Mouse (Mus musculus) hindbrain, postnatal 0 days (tissue): ENCODE measurements around the gene 2210016F16Rik. TPM values are rescaled to one million over a fixed set of nuclear protein-coding genes. Genes with fewer than 3 reads are reported as not detected.
"Not testable (repeated sequence)": the region's sequence is repeated elsewhere in the genome, so short reads cannot be mapped to it uniquely, and the experiment has no call there.

Experiments
- ATAC-seq: fragments of 200-750 bp; cut with Nextera tagmentation; 2 replicates; pipeline ENCODE4 v1.8.0; 2017; ENCODE audit warnings: mild to moderate bottlenecking, moderate TSS enrichment, moderate library complexity
- DNase-seq: peaks from one replicate; pipeline ENCODE4 v3.0.0-alpha.2; 2015; ENCODE audit warnings: low spot score
- H3K27ac ChIP-seq: fragments of 300-500 bp; sonication (generic); 2 replicates; pipeline ENCODE4 v1.5.1; 2014; ENCODE audit warnings: mild to moderate bottlenecking
- H3K27me3 ChIP-seq: fragments of 300-500 bp; sonication (generic); 2 replicates; pipeline ENCODE4 v1.6.1; 2014; ENCODE audit warnings: low read length, mixed read lengths; ENCODE audit not compliant: insufficient read depth
- H3K36me3 ChIP-seq: fragments of 300-500 bp; sonication (generic); 2 replicates; pipeline ENCODE4 v1.6.1; 2014; ENCODE audit warnings: low read length, mixed read lengths; ENCODE audit not compliant: insufficient read depth
- H3K4me1 ChIP-seq: fragments of 300-500 bp; sonication (generic); 2 replicates; pipeline ENCODE4 v1.6.1; 2014; ENCODE audit warnings: antibody characterized with exemption, low read length, mixed read lengths; ENCODE audit not compliant: insufficient read depth
- H3K4me2 ChIP-seq: fragments of 300-500 bp; sonication (generic); 2 replicates; pipeline ENCODE4 v1.6.1; 2014; ENCODE audit warnings: low read depth, mild to moderate bottlenecking, low read length, moderate library complexity, mixed read lengths
- H3K4me3 ChIP-seq: fragments of 300-500 bp; sonication (generic); 2 replicates; pipeline ENCODE4 v1.5.1; 2014; ENCODE audit warnings: low read length
- H3K9ac ChIP-seq: fragments of 300-500 bp; sonication (generic); replicated peaks from 2 replicates; pipeline ENCODE4 v1.6.1; 2014; ENCODE audit warnings: mild to moderate bottlenecking, low read length, moderate library complexity, mixed read lengths
- H3K9me3 ChIP-seq: fragments of 300-500 bp; sonication (generic); 2 replicates; pipeline ENCODE4 v1.6.1; 2016; ENCODE audit warnings: low read length, mixed read lengths
- CTCF ChIP-seq: IDR thresholded peaks from 2 replicates; pipeline ENCODE4 v1.5.1; 2016; ENCODE audit warnings: antibody characterized with exemption, control low read depth, low read depth
- WGBS: fragments of 180-500 bp; shearing (Covaris S2); extraction: QIAGEN DNeasy Blood & Tissue Kit; methylation state at CpG from one replicate; pipeline ENCODE4 v1.1.7; 2014; 5-methylcytosine and 5-hydroxymethylcytosine counted together
- polyA plus RNA-seq: library from polyadenylated mRNA; unstranded; fragments of >200 nt; fragmentation: Nextera tagmentation; extraction: Ambion mirVana; gene quantifications from 2 replicates; pipeline ENCODE4 v1.2.1, GENCODE M21; 2015
- total RNA-seq: library from RNA; depleted of rRNA; stranded (reverse); fragments of >200 nt; gene quantifications from 2 replicates; pipeline ENCODE4 v1.2.3, GENCODE M21; 2014

The 2210016F16Rik gene
- total and polyA plus RNA-seq, 2 experiments from 2014 or later: 17.9 to 20.3 TPM

GRCm38 (mm10) chr13:58400576-58400975 lies 15.6 kb upstream of the 2210016F16Rik start:
- no peak for TF ChIP-seq CTCF
- no peaks in the 10 kb centered on the region; the same call in 1 of the 2 replicates for H3K4me1 ChIP-seq
- H3K9me3 ChIP-seq: no peaks in the 10 kb centered on the region
- under 1% methylated on average over 11 of the region's 11 CpGs for WGBS
- no peaks in the 10 kb centered on the region for H3K27me3 ChIP-seq
- H3K4me2 ChIP-seq: peak overlapping the region; percentile 81
- peak overlapping the region; percentile 99 for H3K9ac ChIP-seq
- ATAC-seq (no peak), DNase-seq (no peak)
- H3K27ac ChIP-seq: no peak overlapping the region
- peaks cover 21% of the 10 kb centered on the region for H3K36me3 ChIP-seq
- peak overlapping the region; percentile 98 for H3K4me3 ChIP-seq

GRCm38 (mm10) chr13:58397651-58398050 lies 12.6 kb upstream of the 2210016F16Rik start:
- Histone ChIP-seq H3K27me3 (no peaks in the 10 kb centered on the region), H3K4me1 (no peaks in the 10 kb centered on the region; the same call in 1 of the 2 replicates), H3K9ac (no peak overlapping the region), H3K36me3 (peaks cover 40% of the 10 kb centered on the region), H3K4me3 (no peak overlapping the region), H3K27ac (no peak overlapping the region), H3K9me3 (no peaks in the 10 kb centered on the region), H3K4me2 (no peak overlapping the region)
- ATAC-seq (no peak), DNase-seq (peak; percentile 51)
- WGBS: 54% methylated on average over 13 of the region's 13 CpGs
- TF ChIP-seq CTCF: no peak

- not testable (repeated sequence) for H3K4me2 ChIP-seq, ATAC-seq, H3K27ac ChIP-seq, H3K27me3 ChIP-seq, H3K9me3 ChIP-seq, H3K4me3 ChIP-seq, H3K9ac ChIP-seq, DNase-seq, H3K4me1 ChIP-seq
- WGBS: 92% methylated on average over 11 of the region's 11 CpGs
- peaks cover 54% of the 10 kb centered on the region for H3K36me3 ChIP-seq
These were observed 9.4 kb upstream of the 2210016F16Rik start for GRCm38 (mm10) chr13:58394392-58394791.

GRCm38 (mm10) chr13:58389324-58389951 lies 4.4 kb upstream of the 2210016F16Rik start:
- Histone ChIP-seq H3K4me3 (no peak overlapping the region), H3K27me3 (no peaks in the 10 kb centered on the region), H3K36me3 (peaks cover 26% of the 10 kb centered on the region), H3K27ac (no peak overlapping the region), H3K4me2 (no peak overlapping the region), H3K9me3 (no peaks in the 10 kb centered on the region), H3K4me1 (no peaks in the 10 kb centered on the region; the same call in 1 of the 2 replicates), H3K9ac (no peak overlapping the region)
- ATAC-seq: no peak
- TF ChIP-seq CTCF: no peak
- DNase-seq: no peak
- 83% methylated on average over 2 of the region's 2 CpGs for WGBS

GRCm38 (mm10) chr13:58388379-58388778 lies 3.4 kb upstream of the 2210016F16Rik start:
- TF ChIP-seq CTCF: no peak
- Histone ChIP-seq H3K36me3 (peaks cover 19% of the 10 kb centered on the region), H3K9me3 (no peaks in the 10 kb centered on the region), H3K4me3 (no peak overlapping the region), H3K9ac (no peak overlapping the region), H3K27ac (no peak overlapping the region), H3K4me2 (no peak overlapping the region), H3K4me1 (no peaks in the 10 kb centered on the region; the same call in 1 of the 2 replicates), H3K27me3 (no peaks in the 10 kb centered on the region)
- ATAC-seq (no peak), DNase-seq (no peak)
- 62% methylated on average over 3 of the region's 3 CpGs for WGBS

GRCm38 (mm10) chr13:58387948-58388347 lies 2.9 kb upstream of the 2210016F16Rik start:
- 11% methylated on average over 7 of the region's 7 CpGs for WGBS
- no peak overlapping the region for H3K4me2 ChIP-seq
- no peak overlapping the region for H3K27ac ChIP-seq
- peaks cover 17% of the 10 kb centered on the region for H3K36me3 ChIP-seq
- DNase-seq: peak; percentile 83
- H3K9ac ChIP-seq: no peak overlapping the region
- peak; percentile 50 for ATAC-seq
- H3K4me1 ChIP-seq: no peaks in the 10 kb centered on the region; the same call in 1 of the 2 replicates
- TF ChIP-seq CTCF: peak; percentile 87
- H3K9me3 ChIP-seq: no peaks in the 10 kb centered on the region
- no peak overlapping the region for H3K4me3 ChIP-seq
- H3K27me3 ChIP-seq: no peaks in the 10 kb centered on the region

GRCm38 (mm10) chr13:58385547-58385920 lies 509 bp upstream of the 2210016F16Rik start:
- Histone ChIP-seq H3K4me1 (no peaks in the 10 kb centered on the region; the same call in 1 of the 2 replicates), H3K36me3 (peaks cover 24% of the 10 kb centered on the region), H3K9ac (no peak overlapping the region), H3K4me3 (peak overlapping the region; percentile 63), H3K27ac (peak overlapping the region; percentile 62; the same call in 1 of the 2 replicates), H3K9me3 (no peaks in the 10 kb centered on the region), H3K4me2 (peak overlapping the region; percentile 87), H3K27me3 (no peaks in the 10 kb centered on the region)
- TF ChIP-seq CTCF: no peak
- WGBS: 85% methylated on average over 7 of the region's 7 CpGs
- DNase-seq: no peak
- no peak for ATAC-seq
